Mouse (Mus musculus) thymus, adult 2 months (tissue): ENCODE measurements at regions not wholly inside any gene's neighbourhood (a gene's known extent, or its start where the extent isn't known, plus 50 kb on each side); places are given as distances from the start of the nearest gene placed in this dataset.

Experiments used
- CTCF ChIP-seq: fragments of 200-500 bp; IDR thresholded peaks from 2 replicates; pipeline ENCODE4 v1.5.1; 2012; ENCODE audit warnings: mild to moderate bottlenecking, control low read depth, low read length, moderate library complexity, borderline replicate concordance; ENCODE audit not compliant: control insufficient read depth, poor library complexity, insufficient read depth; ENCODE audit errors: extremely low read depth
- POLR2A ChIP-seq: fragments of 200-500 bp; IDR thresholded peaks from 2 replicates; pipeline ENCODE4 v1.6.1; 2012; ENCODE audit warnings: mild to moderate bottlenecking, low read length, control low read depth, moderate library complexity; ENCODE audit not compliant: control insufficient read depth, poor library complexity, insufficient read depth; ENCODE audit errors: extremely low read depth

- TF ChIP-seq POLR2A: no peak
- peak; percentile 15; the same call in 1 of the 2 replicates for TF ChIP-seq CTCF
These were observed 88.0 kb downstream of the Atp23 start for GRCm38 (mm10) chr10:126813051-126813593.
